Mouse (Mus musculus) heart, postnatal 0 days (tissue): ENCODE results near the gene Tvp23b.

Experiments
- CTCF ChIP-seq: IDR thresholded peaks from 2 replicates; pipeline ENCODE4 v1.5.1; 2016; ENCODE audit warnings: antibody characterized with exemption, control low read depth, low read depth
- EP300 ChIP-seq: IDR thresholded peaks from 2 replicates; pipeline ENCODE4 v1.6.1; 2016; ENCODE audit warnings: antibody characterized with exemption, low read depth

GRCm38 (mm10) chr11:62883407-62883806 is 4.2 kb downstream of the Tvp23b start:
- TF ChIP-seq CTCF (no peak), EP300 (no peak)
